Mouse (Mus musculus): ENCODE measurements around the gene Gnai2.

DNA sequence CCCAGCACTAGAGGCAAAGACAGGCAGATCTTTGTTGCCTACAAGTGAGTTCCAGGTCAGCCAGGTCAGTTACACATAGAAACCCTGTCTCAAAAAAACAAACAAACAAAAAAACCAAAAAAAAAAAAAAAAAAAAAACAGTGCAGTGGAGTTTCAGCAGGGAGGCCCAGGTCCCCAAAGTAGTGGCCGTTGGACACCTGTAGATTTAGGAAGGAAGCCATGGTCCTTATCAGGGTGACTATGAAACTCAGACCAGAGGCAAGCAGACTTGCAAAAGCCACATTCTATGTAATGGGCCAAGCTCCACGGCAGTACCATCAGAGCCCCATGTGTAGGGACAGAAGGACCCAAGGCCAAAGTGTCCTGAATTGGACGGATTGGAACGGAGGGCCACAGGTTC is 53.6 kb downstream of the Gnai2 start:
- TF ChIP-seq CTCF (IDR thresholded peaks at IDR 0.05; ENCODE audit: low read depth) (no peak), EP300 (IDR thresholded peaks at IDR 0.05; ENCODE audit: low read depth) (no peak)
